Mouse (Mus musculus): ENCODE results near the gene Plcl1. TPM values are rescaled to one million over a fixed set of nuclear protein-coding genes. Genes with fewer than 3 reads are reported as not detected.

The Plcl1 gene
- polyA plus RNA-seq, 1 experiment from 2014 or later, result 0.77 TPM

GRCm38 (mm10) chr1:55411079-55411478, 5.4 kb downstream of the Plcl1 start:
- Histone ChIP-seq H3K4me3 (no peak overlapping the region), H3K9me3 (no peaks in the 10 kb centered on the region), H3K36me3 (no peaks in the 10 kb centered on the region), H3K27me3 (ENCODE audit: insufficient read depth, poor library complexity, severe bottlenecking) (peaks cover 14% of the 10 kb centered on the region; the same call in 1 of the 2 replicates), H3K4me1 (peaks cover 9% of the 10 kb centered on the region), H3K27ac (no peak overlapping the region)
- WGBS, result 60% methylated on average over 2 of the region's 2 CpGs
- no peak for DNase-seq (ENCODE audit: low spot score)

- 82% methylated on average over 6 of the region's 6 CpGs for WGBS
- Histone ChIP-seq H3K36me3 (no peaks in the 10 kb centered on the region), H3K27ac (no peak overlapping the region), H3K4me1 (no peaks in the 10 kb centered on the region), H3K9me3 (no peaks in the 10 kb centered on the region), H3K4me3 (no peak overlapping the region), H3K27me3 (ENCODE audit: insufficient read depth, poor library complexity, severe bottlenecking) (peaks cover 4% of the 10 kb centered on the region; the same call in 1 of the 2 replicates)
- no peak for DNase-seq (ENCODE audit: low spot score)
These were observed 6.8 kb downstream of the Plcl1 start for GRCm38 (mm10) chr1:55412569-55412968.

GRCm38 (mm10) chr1:55413534-55413933, 7.8 kb downstream of the Plcl1 start:
- H3K36me3 ChIP-seq, result no peaks in the 10 kb centered on the region
- no peak for DNase-seq (ENCODE audit: low spot score)
- no peaks in the 10 kb centered on the region for H3K9me3 ChIP-seq
- no peaks in the 10 kb centered on the region for H3K27me3 ChIP-seq (ENCODE audit: insufficient read depth, poor library complexity, severe bottlenecking)
- no peak overlapping the region for H3K27ac ChIP-seq
- 63% methylated on average over 1 of the region's 1 CpGs for WGBS
- H3K4me1 ChIP-seq, result no peaks in the 10 kb centered on the region
- H3K4me3 ChIP-seq, result no peak overlapping the region

- no peak for DNase-seq (ENCODE audit: low spot score)
- no peak overlapping the region for H3K4me3 ChIP-seq
- no peaks in the 10 kb centered on the region for H3K27me3 ChIP-seq (ENCODE audit: insufficient read depth, poor library complexity, severe bottlenecking)
- no peaks in the 10 kb centered on the region for H3K36me3 ChIP-seq
- H3K27ac ChIP-seq, result no peak overlapping the region
- H3K4me1 ChIP-seq, result no peaks in the 10 kb centered on the region
- H3K9me3 ChIP-seq, result no peaks in the 10 kb centered on the region
- WGBS, result 75% methylated on average over 3 of the region's 3 CpGs
These were observed 13.2 kb downstream of the Plcl1 start for GRCm38 (mm10) chr1:55418968-55419367.

- Histone ChIP-seq H3K4me3 (no peak overlapping the region), H3K9me3 (no peaks in the 10 kb centered on the region), H3K27me3 (ENCODE audit: insufficient read depth, poor library complexity, severe bottlenecking) (no peaks in the 10 kb centered on the region), H3K4me1 (0 out of 2 replicates have a peak, but pooled peaks cover 2% of the 10 kb centered on the region), H3K36me3 (no peaks in the 10 kb centered on the region), H3K27ac (no peak overlapping the region)
- WGBS, result 73% methylated on average over 2 of the region's 2 CpGs
- no peak for DNase-seq (ENCODE audit: low spot score)
These were observed 21.9 kb downstream of the Plcl1 start for GRCm38 (mm10) chr1:55427607-55428006.

- H3K4me1 ChIP-seq, result 0 out of 2 replicates have a peak, but pooled peaks cover 2% of the 10 kb centered on the region
- 93% methylated on average over 2 of the region's 2 CpGs for WGBS
- no peak overlapping the region for H3K27ac ChIP-seq
- no peak overlapping the region for H3K4me3 ChIP-seq
- no peaks in the 10 kb centered on the region for H3K27me3 ChIP-seq (ENCODE audit: insufficient read depth, poor library complexity, severe bottlenecking)
- no peak for DNase-seq (ENCODE audit: low spot score)
- no peaks in the 10 kb centered on the region for H3K36me3 ChIP-seq
- no peaks in the 10 kb centered on the region for H3K9me3 ChIP-seq
These were observed 23.3 kb downstream of the Plcl1 start for GRCm38 (mm10) chr1:55429051-55429450.

GRCm38 (mm10) chr1:55429708-55430107, 24.0 kb downstream of the Plcl1 start:
- Histone ChIP-seq H3K4me1 (0 out of 2 replicates have a peak, but pooled peaks cover 2% of the 10 kb centered on the region), H3K4me3 (no peak overlapping the region), H3K27ac (no peak overlapping the region), H3K27me3 (ENCODE audit: insufficient read depth, poor library complexity, severe bottlenecking) (no peaks in the 10 kb centered on the region), H3K36me3 (no peaks in the 10 kb centered on the region), H3K9me3 (no peaks in the 10 kb centered on the region)
- no peak for DNase-seq (ENCODE audit: low spot score)
- 90% methylated on average over 1 of the region's 1 CpGs for WGBS

- Histone ChIP-seq H3K27ac (no peak overlapping the region), H3K9me3 (no peaks in the 10 kb centered on the region), H3K4me3 (no peak overlapping the region), H3K36me3 (no peaks in the 10 kb centered on the region), H3K4me1 (0 out of 2 replicates have a peak, but pooled peaks cover 2% of the 10 kb centered on the region), H3K27me3 (ENCODE audit: insufficient read depth, poor library complexity, severe bottlenecking) (no peaks in the 10 kb centered on the region)
- WGBS, result 89% methylated on average over 3 of the region's 3 CpGs
- DNase-seq (ENCODE audit: low spot score), result no peak
These were observed 24.9 kb downstream of the Plcl1 start for GRCm38 (mm10) chr1:55430587-55430986.

- DNase-seq (ENCODE audit: low spot score), result no peak
- Histone ChIP-seq H3K27ac (no peak overlapping the region), H3K4me1 (peaks cover 19% of the 10 kb centered on the region), H3K9me3 (no peaks in the 10 kb centered on the region), H3K36me3 (no peaks in the 10 kb centered on the region), H3K27me3 (ENCODE audit: insufficient read depth, poor library complexity, severe bottlenecking) (no peaks in the 10 kb centered on the region), H3K4me3 (no peak overlapping the region)
- WGBS, result 32% methylated on average over 5 of the region's 5 CpGs
These were observed 30.9 kb downstream of the Plcl1 start for GRCm38 (mm10) chr1:55436589-55436988.

GRCm38 (mm10) chr1:55437095-55437494, 31.4 kb downstream of the Plcl1 start:
- DNase-seq (ENCODE audit: low spot score), result no peak
- 0 out of 2 replicates have a peak overlapping the region, but pooled peaks have one; percentile 3 for H3K27ac ChIP-seq
- no peaks in the 10 kb centered on the region for H3K9me3 ChIP-seq
- no peaks in the 10 kb centered on the region for H3K36me3 ChIP-seq
- whole genome bisulfite sequencing, result 65% methylated on average over 8 of the region's 8 CpGs
- peaks cover 19% of the 10 kb centered on the region for H3K4me1 ChIP-seq
- no peaks in the 10 kb centered on the region for H3K27me3 ChIP-seq (ENCODE audit: insufficient read depth, poor library complexity, severe bottlenecking)
- no peak overlapping the region for H3K4me3 ChIP-seq

- 84% methylated on average over 4 of the region's 4 CpGs for WGBS
- Histone ChIP-seq H3K9me3 (no peaks in the 10 kb centered on the region), H3K4me3 (no peak overlapping the region), H3K36me3 (no peaks in the 10 kb centered on the region), H3K27ac (no peak overlapping the region), H3K4me1 (peaks cover 19% of the 10 kb centered on the region), H3K27me3 (ENCODE audit: insufficient read depth, poor library complexity, severe bottlenecking) (no peaks in the 10 kb centered on the region)
- DNase-seq (ENCODE audit: low spot score), result no peak
These were observed 32.9 kb downstream of the Plcl1 start for GRCm38 (mm10) chr1:55438617-55439016.

- 80% methylated on average over 6 of the region's 6 CpGs for WGBS
- H3K36me3 ChIP-seq, result no peaks in the 10 kb centered on the region
- no peak overlapping the region for H3K4me3 ChIP-seq
- H3K4me1 ChIP-seq, result peaks cover 21% of the 10 kb centered on the region
- H3K27me3 ChIP-seq (ENCODE audit: insufficient read depth, poor library complexity, severe bottlenecking), result no peaks in the 10 kb centered on the region
- DNase-seq (ENCODE audit: low spot score), result no peak
- H3K27ac ChIP-seq, result no peak overlapping the region
- no peaks in the 10 kb centered on the region for H3K9me3 ChIP-seq
These were observed 39.4 kb downstream of the Plcl1 start for GRCm38 (mm10) chr1:55445043-55445688.

GRCm38 (mm10) chr1:55445689-55446044, 39.9 kb downstream of the Plcl1 start:
- Histone ChIP-seq H3K4me1 (peaks cover 16% of the 10 kb centered on the region), H3K27me3 (ENCODE audit: insufficient read depth, poor library complexity, severe bottlenecking) (no peaks in the 10 kb centered on the region), H3K9me3 (no peaks in the 10 kb centered on the region), H3K27ac (no peak overlapping the region), H3K4me3 (no peak overlapping the region), H3K36me3 (no peaks in the 10 kb centered on the region)
- 14% methylated on average over 3 of the region's 3 CpGs for WGBS
- DNase-seq (ENCODE audit: low spot score), result no peak

- H3K9me3 ChIP-seq, result no peaks in the 10 kb centered on the region
- no peak overlapping the region for H3K27ac ChIP-seq
- no peaks in the 10 kb centered on the region for H3K27me3 ChIP-seq (ENCODE audit: insufficient read depth, poor library complexity, severe bottlenecking)
- no peak for DNase-seq (ENCODE audit: low spot score)
- H3K36me3 ChIP-seq, result no peaks in the 10 kb centered on the region
- peaks cover 16% of the 10 kb centered on the region for H3K4me1 ChIP-seq
- no peak overlapping the region for H3K4me3 ChIP-seq
- WGBS, result 62% methylated on average over 5 of the region's 5 CpGs
These were observed 40.6 kb downstream of the Plcl1 start for GRCm38 (mm10) chr1:55446273-55446672.
